ENCODE assay signal across 19 mouse cellular contexts in genomic region chr7:112634505-112635213, GRCm38 (mm10). TPM values are rescaled to one million over a fixed set of nuclear protein-coding genes. Genes with fewer than 3 reads are reported as not detected.
DNase-seq lines count a peak whose midpoint lies in the region; ATAC-seq and TF ChIP-seq lines count a peak whose summit lies in the region.
"Had no signal": no experiment of that assay in that cellular context is flagged by ENCODE, and none has a peak within 500 bp of the region (broad histone marks: within the 10 kb centered on the region; RNA-seq: fewer than 3 reads in every experiment).

No protein-coding gene starts in this region.

- TF ChIP-seq CTCF in liver, postnatal 0 days (IDR thresholded peaks at IDR 0.05; ENCODE audit: low read depth) = no peak

- intact Hi-C loops in left cerebral cortex, postnatal 10 days (cut with DNase I) = no loop called here

- H3K9ac ChIP-seq in liver, postnatal 0 days (replicated peaks) = no peak overlapping the region
- no peak overlapping the region for H3K9ac ChIP-seq in liver, embryonic 12.5 days
- H3K9ac ChIP-seq: embryonic facial prominence, embryonic 13.5 days; forebrain, embryonic 13.5 days; forebrain, postnatal 0 days; heart, embryonic 12.5 days; hindbrain, embryonic 15.5 days had no signal

- no peaks in the 10 kb centered on the region for H3K9me3 ChIP-seq in liver, postnatal 0 days (ENCODE audit: low read length)
- 0 out of 2 replicates have a peak, but pooled peaks cover 3% of the 10 kb centered on the region for H3K9me3 ChIP-seq in liver, embryonic 12.5 days (replicated peaks)
- H3K9me3 ChIP-seq: forebrain, embryonic 13.5 days; hindbrain, embryonic 15.5 days had no signal

- ATAC-seq in liver, postnatal 0 days = no peak
- no peak for ATAC-seq in liver, embryonic 12.5 days
- ATAC-seq: forebrain, embryonic 13.5 days; forebrain, postnatal 0 days; Patski had no signal

- no peaks in the 10 kb centered on the region for H3K27me3 ChIP-seq in liver, postnatal 0 days (ENCODE audit: insufficient read depth, low read length)
- H3K27me3 ChIP-seq in liver, embryonic 12.5 days (replicated peaks) = no peaks in the 10 kb centered on the region
- H3K27me3 ChIP-seq: CH12.LX; embryonic facial prominence, embryonic 13.5 days; forebrain, embryonic 13.5 days; heart, embryonic 12.5 days; hindbrain, embryonic 15.5 days; Patski had no signal

- H3K4me2 ChIP-seq in liver, postnatal 0 days (ENCODE audit: low read depth, low read length) = no peak overlapping the region
- H3K4me2 ChIP-seq in liver, embryonic 12.5 days = no peak overlapping the region
- H3K4me2 ChIP-seq: embryonic facial prominence, embryonic 13.5 days; forebrain, embryonic 13.5 days; heart, embryonic 12.5 days; hindbrain, embryonic 15.5 days had no signal

- H3K36me3 ChIP-seq in liver, postnatal 0 days (replicated peaks; ENCODE audit: insufficient read depth, low read length) = no peaks in the 10 kb centered on the region
- no peaks in the 10 kb centered on the region for H3K36me3 ChIP-seq in liver, embryonic 12.5 days
- H3K36me3 ChIP-seq: embryonic facial prominence, embryonic 13.5 days; hindbrain, embryonic 15.5 days had no signal

- WGBS in liver, postnatal 0 days (ENCODE audit: insufficient replicate concordance) = 79% methylated on average over 10 of the region's 10 CpGs
- WGBS in liver, embryonic 12.5 days (ENCODE audit: insufficient replicate concordance) = 70% methylated on average over 10 of the region's 10 CpGs

- H3K4me1 ChIP-seq in liver, postnatal 0 days (ENCODE audit: insufficient read depth) = no peaks in the 10 kb centered on the region
- H3K4me1 ChIP-seq in liver, embryonic 12.5 days = no peaks in the 10 kb centered on the region
- H3K4me1 ChIP-seq: forebrain, embryonic 13.5 days; heart, embryonic 12.5 days; hindbrain, embryonic 15.5 days had no signal

- H3K27ac ChIP-seq in liver, postnatal 0 days (ENCODE audit: low read depth) = no peak overlapping the region
- no peak overlapping the region for H3K27ac ChIP-seq in liver, embryonic 12.5 days
- H3K27ac ChIP-seq: embryonic facial prominence, embryonic 13.5 days; forebrain, embryonic 13.5 days; heart, adult 2 months; hindbrain, embryonic 15.5 days had no signal

- no peak overlapping the region for H3K4me3 ChIP-seq in liver, postnatal 0 days (ENCODE audit: low read depth, low read length)
- H3K4me3 ChIP-seq in liver, embryonic 12.5 days = no peak overlapping the region
- H3K4me3 ChIP-seq: embryonic facial prominence, embryonic 13.5 days; forebrain, embryonic 13.5 days; heart, adult 2 months; heart, embryonic 12.5 days; hindbrain, embryonic 15.5 days had no signal

- DNase-seq in liver, postnatal 0 days = no peak
- peak; percentile 27 for DNase-seq in lung, postnatal 10 days
- peak; percentile 25 to 55 for DNase-seq in lung, postnatal 4 days
- no peak for DNase-seq in cerebellum, adult 18-20 months
- DNase-seq in left cerebral cortex, postnatal 10 days (ENCODE audit: extremely low spot score in 1 of 2, low spot score in 2 of 2) = no peak
- DNase-seq: adrenal gland, adult 2 months; adrenal gland, postnatal 25 days; cerebellum, adult 8-10 months; cerebellum, postnatal 25 days; forebrain, postnatal 0 days; gastrocnemius, postnatal 14 days; heart, adult 2 months had no signal

- peak; percentile 53; the same call in 1 of the 2 replicates for TF ChIP-seq EP300 in liver, postnatal 0 days (IDR thresholded peaks at IDR 0.05; ENCODE audit: low read depth)

RNA-seq across cellular contexts. Expression of gene Tead1, which starts 44.5 kb away (rescaled TPM):
- 1.4 and 2.1 TPM in 2 replicates for polyA plus RNA-seq in liver, postnatal 0 days (2015; fragmentation: Nextera tagmentation; extraction: Ambion mirVana)
- 4.7 and 5.2 TPM in 2 replicates for polyA plus RNA-seq in liver, embryonic 12.5 days (2016; fragmentation: Nextera tagmentation; extraction: Ambion mirVana)
- 10 to 100 TPM; 14.8 to 15.3 TPM for total RNA-seq in left cerebral cortex, postnatal 10 days (2021)
- total RNA-seq: CH12.LX had no signal

Comparison
In these comparisons a context has a peak if more than half of its experiments do, and no peak if none do; other contexts are left out.
1. DNase-seq: peak in lung, postnatal 10 days (single experiment) and lung, postnatal 4 days (2 of 2); none in liver, postnatal 0 days (single experiment), cerebellum, adult 18-20 months (0 of 2) and left cerebral cortex, postnatal 10 days (0 of 2).